Mouse (Mus musculus) ES-E14 (cell line): ENCODE measurements at regions not wholly inside any gene's neighbourhood (a gene's known extent, or its start where the extent isn't known, plus 50 kb on each side); places are given as distances from the start of the nearest gene placed in this dataset.
A peak's percentile ranks its signal among the peaks of the same experiment; 100 is the strongest.
"Not testable (repeated sequence)": the region's sequence is repeated elsewhere in the genome, so short reads cannot be mapped to it uniquely, and the experiment has no call there.

ENCODE experiments used
- DNase-seq: peaks from one replicate; pipeline ENCODE4 v3.0.0-alpha.2; 2013; ENCODE audit warnings: low read depth, low spot score
- H3K27ac ChIP-seq: 2 replicates; pipeline ENCODE4 v1.5.1; 2012; ENCODE audit warnings: low read depth, mild to moderate bottlenecking, low read length, moderate library complexity, mixed read lengths; ENCODE audit not compliant: poor library complexity, insufficient read depth, severe bottlenecking
- H3K36me3 ChIP-seq: 2 replicates; pipeline ENCODE4 v1.6.1; 2012; ENCODE audit warnings: mild to moderate bottlenecking, low read length, moderate library complexity, mixed read lengths; ENCODE audit not compliant: control insufficient read depth, poor library complexity, insufficient read depth, severe bottlenecking
- H3K4me1 ChIP-seq, 2 experiments: fragments of 150-350 bp in 1 of 2; sonication (generic) in 1 of 2; 2 replicates each; pipeline ENCODE4 v1.6.1; 2012; ENCODE audit warnings: low read length in 2 of 2, mild to moderate bottlenecking in 1 of 2, mixed read lengths in 1 of 2; ENCODE audit not compliant: control insufficient read depth in 2 of 2, insufficient read depth in 2 of 2, poor library complexity in 1 of 2
- H3K4me3 ChIP-seq, 2 experiments: fragments of 150-350 bp in 1 of 2; sonication (generic) in 1 of 2; 2 replicates each; pipeline ENCODE4 v1.5.1; 2012; ENCODE audit warnings: low read length in 2 of 2, low read depth in 1 of 2, mild to moderate bottlenecking in 1 of 2, mixed read lengths in 1 of 2; ENCODE audit not compliant: insufficient read depth in 1 of 2, poor library complexity in 1 of 2, severe bottlenecking in 1 of 2
- H3K9ac ChIP-seq: 2 replicates; pipeline ENCODE4 v1.6.1; 2012; ENCODE audit warnings: low read depth, mild to moderate bottlenecking, low read length, mixed read lengths; ENCODE audit not compliant: poor library complexity, insufficient read depth, severe bottlenecking
- H3K9me3 ChIP-seq: fragments of 150-350 bp; sonication (generic); 2 replicates; pipeline ENCODE4 v1.6.1; 2012; ENCODE audit warnings: low read depth, mild to moderate bottlenecking, low read length; ENCODE audit not compliant: control insufficient read depth, insufficient read depth
- CHD2 ChIP-seq: IDR thresholded peaks from 2 replicates; pipeline ENCODE4 v1.6.1; 2014; ENCODE audit warnings: mild to moderate bottlenecking, low read depth, low read length, inconsistent platforms
- HCFC1 ChIP-seq: IDR thresholded peaks from 2 replicates; pipeline ENCODE4 v1.6.1; 2012; ENCODE audit warnings: low read length, inconsistent platforms, borderline replicate concordance; ENCODE audit not compliant: insufficient read depth
- MAFK ChIP-seq: IDR thresholded peaks from 2 replicates; pipeline ENCODE4 v1.6.1; 2014; ENCODE audit warnings: mild to moderate bottlenecking, low read depth, low read length, inconsistent platforms; ENCODE audit not compliant: insufficient read depth
- ZC3H11A ChIP-seq: IDR thresholded peaks from 2 replicates; pipeline ENCODE4 v1.6.1; 2012; ENCODE audit warnings: low read depth, mild to moderate bottlenecking, inconsistent platforms, low read length, borderline replicate concordance
- ZNF384 ChIP-seq: IDR thresholded peaks from 2 replicates; pipeline ENCODE4 v1.6.1; 2012; ENCODE audit warnings: low read depth, low read length, inconsistent platforms
- in situ Hi-C, 2 experiments: fragments of 600-800 bp; cut with MboI; formaldehyde crosslinking; loops; one replicate each; pipeline ENCODE4 v1.15.1; 2025; ENCODE audit warnings: low sequenced_read_pairs in 2 of 2, inconsistent platforms in 1 of 2; ENCODE audit not compliant: unreplicated experiment in 2 of 2

GRCm38 (mm10) chr19:35244188-35244587 lies 322.0 kb downstream of the Kif20b start:
- Histone ChIP-seq H3K27ac (no peak overlapping the region), H3K9me3 (no peaks in the 10 kb centered on the region), H3K4me3 (no peak overlapping the region), H3K9ac (no peak overlapping the region), H3K4me1 (no peaks in the 10 kb centered on the region), H3K36me3 (no peaks in the 10 kb centered on the region)
- no peak for TF ChIP-seq ZC3H11A
- TF ChIP-seq HCFC1 = no peak
- in situ Hi-C loops = no loop called here
- no peak for DNase-seq

- no peak for TF ChIP-seq ZC3H11A
- TF ChIP-seq HCFC1 = no peak
- in situ Hi-C loops = no loop called here
Measured at GRCm38 (mm10) chr19:35247531-35247930, 325.4 kb downstream of the Kif20b start.

DNA sequence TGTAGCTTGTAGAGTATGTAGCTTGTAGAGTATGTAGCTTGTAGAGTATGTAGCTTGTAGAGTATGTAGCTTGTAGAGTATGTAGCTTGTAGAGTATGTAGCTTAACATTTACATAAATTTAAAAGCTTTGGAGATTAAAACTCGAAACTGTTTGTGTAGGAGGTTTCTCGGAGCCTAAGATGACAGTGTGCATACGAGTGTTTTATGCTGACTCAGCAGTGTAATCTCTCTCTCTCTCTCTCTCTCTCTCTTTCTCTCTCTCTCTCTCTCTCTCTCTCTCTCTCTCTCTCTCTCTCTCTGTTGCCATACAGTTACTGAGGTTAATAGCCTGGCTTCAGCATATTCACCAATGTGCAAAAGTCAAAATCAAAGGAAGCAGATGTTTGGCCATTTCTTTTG lies 336.5 kb downstream of the Kif20b start:
- TF ChIP-seq MAFK = peak; percentile 86
- H3K9me3 ChIP-seq, H3K4me1 ChIP-seq, H3K9ac ChIP-seq, DNase-seq, in situ Hi-C loops, H3K27ac ChIP-seq, H3K4me3 ChIP-seq, H3K36me3 ChIP-seq: not testable (repeated sequence)

More at GRCm38 (mm10) chr19:35247531-35247930, 325.4 kb downstream of the Kif20b start:
- no peaks in the 10 kb centered on the region for H3K4me1 ChIP-seq
- H3K36me3 ChIP-seq = no peaks in the 10 kb centered on the region
- H3K27ac ChIP-seq = no peak overlapping the region
- no peaks in the 10 kb centered on the region for H3K9me3 ChIP-seq
- no peak overlapping the region for H3K9ac ChIP-seq
- no peak overlapping the region for H3K4me3 ChIP-seq
- DNase-seq = no peak

GRCm38 (mm10) chr19:35263101-35263500 lies 340.9 kb downstream of the Kif20b start:
- Histone ChIP-seq H3K4me1 (no peaks in the 10 kb centered on the region), H3K36me3 (no peaks in the 10 kb centered on the region), H3K4me3 (no peak overlapping the region), H3K9me3 (no peaks in the 10 kb centered on the region), H3K9ac (no peak overlapping the region), H3K27ac (no peak overlapping the region)
- TF ChIP-seq ZC3H11A (no peak), HCFC1 (no peak), MAFK (no peak), ZNF384 (no peak), CHD2 (no peak)
- in situ Hi-C loops = no loop called here
- no peak for DNase-seq

GRCm38 (mm10) chr19:35278395-35278794 lies 356.2 kb downstream of the Kif20b start:
- Histone ChIP-seq H3K9ac (no peak overlapping the region), H3K4me1 (no peaks in the 10 kb centered on the region), H3K27ac (no peak overlapping the region), H3K36me3 (no peaks in the 10 kb centered on the region), H3K4me3 (no peak overlapping the region), H3K9me3 (no peaks in the 10 kb centered on the region)
- DNase-seq = no peak
- in situ Hi-C loops = no loop called here
- TF ChIP-seq ZC3H11A (no peak), CHD2 (no peak)
